Mouse (Mus musculus): ENCODE measurements at regions not wholly inside any gene's neighbourhood (a gene's known extent, or its start where the extent isn't known, plus 50 kb on each side); places are given as distances from the start of the nearest gene placed in this dataset.

- TF ChIP-seq NANOG (IDR thresholded peaks at IDR 0.05; ENCODE audit: borderline replicate concordance, low read length) (no peak), CTCF (conservative IDR thresholded peaks at IDR 0.05; ENCODE audit: low read length) (no peak), POU5F1 (IDR thresholded peaks at IDR 0.05; ENCODE audit: borderline replicate concordance, low read length) (no peak)
- no peaks in the 10 kb centered on the region for H3K27me3 ChIP-seq (ENCODE audit: insufficient read depth, low read length)
- no peaks in the 10 kb centered on the region for H3K36me3 ChIP-seq (ENCODE audit: insufficient read depth, low read length)
- no peaks in the 10 kb centered on the region for H3K9me3 ChIP-seq (ENCODE audit: low read length)
- no peak overlapping the region for H3K4me3 ChIP-seq (replicated peaks; ENCODE audit: low read length)
- H3K4me1 ChIP-seq (replicated peaks; ENCODE audit: low read depth, low read length), result no peaks in the 10 kb centered on the region
Observed at GRCm38 (mm10) chr7:71247922-71248321, 103.4 kb downstream of the Gm10295 start.

- Histone ChIP-seq H3K4me1 (replicated peaks; ENCODE audit: low read depth, low read length) (no peaks in the 10 kb centered on the region), H3K36me3 (ENCODE audit: insufficient read depth, low read length) (no peaks in the 10 kb centered on the region), H3K9me3 (ENCODE audit: low read length) (no peaks in the 10 kb centered on the region), H3K27me3 (ENCODE audit: insufficient read depth, low read length) (no peaks in the 10 kb centered on the region), H3K4me3 (replicated peaks; ENCODE audit: low read length) (no peak overlapping the region)
- no peak for TF ChIP-seq POU5F1 (IDR thresholded peaks at IDR 0.05; ENCODE audit: borderline replicate concordance, low read length)
- no peak for TF ChIP-seq CTCF (conservative IDR thresholded peaks at IDR 0.05; ENCODE audit: low read length)
- no peak for TF ChIP-seq NANOG (IDR thresholded peaks at IDR 0.05; ENCODE audit: borderline replicate concordance, low read length)
Observed at GRCm38 (mm10) chr7:71242379-71242911, 108.8 kb downstream of the Gm10295 start.

GRCm38 (mm10) chr7:71239207-71239606, 112.1 kb downstream of the Gm10295 start:
- no peak for TF ChIP-seq POU5F1 (IDR thresholded peaks at IDR 0.05; ENCODE audit: borderline replicate concordance, low read length)
- no peak for TF ChIP-seq CTCF (conservative IDR thresholded peaks at IDR 0.05; ENCODE audit: low read length)
- no peak for TF ChIP-seq NANOG (IDR thresholded peaks at IDR 0.05; ENCODE audit: borderline replicate concordance, low read length)
- Histone ChIP-seq H3K27me3 (ENCODE audit: insufficient read depth, low read length) (no peaks in the 10 kb centered on the region), H3K9me3 (ENCODE audit: low read length) (no peaks in the 10 kb centered on the region), H3K4me3 (replicated peaks; ENCODE audit: low read length) (no peak overlapping the region), H3K36me3 (ENCODE audit: insufficient read depth, low read length) (no peaks in the 10 kb centered on the region), H3K4me1 (replicated peaks; ENCODE audit: low read depth, low read length) (no peaks in the 10 kb centered on the region)

GRCm38 (mm10) chr7:71236334-71236733, 115.0 kb downstream of the Gm10295 start:
- no peak overlapping the region for H3K4me3 ChIP-seq (replicated peaks; ENCODE audit: low read length)
- TF ChIP-seq NANOG (IDR thresholded peaks at IDR 0.05; ENCODE audit: borderline replicate concordance, low read length), result no peak
- TF ChIP-seq CTCF (conservative IDR thresholded peaks at IDR 0.05; ENCODE audit: low read length), result no peak
- TF ChIP-seq POU5F1 (IDR thresholded peaks at IDR 0.05; ENCODE audit: borderline replicate concordance, low read length), result no peak
- H3K36me3 ChIP-seq (ENCODE audit: insufficient read depth, low read length), result no peaks in the 10 kb centered on the region
- no peaks in the 10 kb centered on the region for H3K9me3 ChIP-seq (ENCODE audit: low read length)
- no peaks in the 10 kb centered on the region for H3K27me3 ChIP-seq (ENCODE audit: insufficient read depth, low read length)
- H3K4me1 ChIP-seq (replicated peaks; ENCODE audit: low read depth, low read length), result no peaks in the 10 kb centered on the region

GRCm38 (mm10) chr7:71234176-71234769, 117.0 kb downstream of the Gm10295 start:
- H3K36me3 ChIP-seq (ENCODE audit: insufficient read depth, low read length), result no peaks in the 10 kb centered on the region

GRCm38 (mm10) chr7:71232821-71233815, 118.2 kb downstream of the Gm10295 start:
- H3K36me3 ChIP-seq (ENCODE audit: insufficient read depth, low read length), result no peaks in the 10 kb centered on the region
- H3K4me3 ChIP-seq (replicated peaks; ENCODE audit: low read length), result no peak overlapping the region
- H3K4me1 ChIP-seq (replicated peaks; ENCODE audit: low read depth, low read length), result no peaks in the 10 kb centered on the region
- no peaks in the 10 kb centered on the region for H3K9me3 ChIP-seq (ENCODE audit: low read length)
- no peaks in the 10 kb centered on the region for H3K27me3 ChIP-seq (ENCODE audit: insufficient read depth, low read length)
- TF ChIP-seq POU5F1 (IDR thresholded peaks at IDR 0.05; ENCODE audit: borderline replicate concordance, low read length) (no peak), CTCF (conservative IDR thresholded peaks at IDR 0.05; ENCODE audit: low read length) (no peak), NANOG (IDR thresholded peaks at IDR 0.05; ENCODE audit: borderline replicate concordance, low read length) (no peak)

More at GRCm38 (mm10) chr7:71234176-71234769, 117.0 kb downstream of the Gm10295 start:
- Histone ChIP-seq H3K4me3 (replicated peaks; ENCODE audit: low read length) (no peak overlapping the region), H3K9me3 (ENCODE audit: low read length) (no peaks in the 10 kb centered on the region), H3K4me1 (replicated peaks; ENCODE audit: low read depth, low read length) (no peaks in the 10 kb centered on the region), H3K27me3 (ENCODE audit: insufficient read depth, low read length) (no peaks in the 10 kb centered on the region)
- no peak for TF ChIP-seq POU5F1 (IDR thresholded peaks at IDR 0.05; ENCODE audit: borderline replicate concordance, low read length)
- no peak for TF ChIP-seq NANOG (IDR thresholded peaks at IDR 0.05; ENCODE audit: borderline replicate concordance, low read length)
- no peak for TF ChIP-seq CTCF (conservative IDR thresholded peaks at IDR 0.05; ENCODE audit: low read length)

GRCm38 (mm10) chr7:71230901-71231477, 120.3 kb downstream of the Gm10295 start:
- H3K27me3 ChIP-seq (ENCODE audit: insufficient read depth, low read length), result no peaks in the 10 kb centered on the region
- H3K4me3 ChIP-seq (replicated peaks; ENCODE audit: low read length), result no peak overlapping the region
- no peaks in the 10 kb centered on the region for H3K36me3 ChIP-seq (ENCODE audit: insufficient read depth, low read length)
- H3K4me1 ChIP-seq (replicated peaks; ENCODE audit: low read depth, low read length), result no peaks in the 10 kb centered on the region
- TF ChIP-seq NANOG (IDR thresholded peaks at IDR 0.05; ENCODE audit: borderline replicate concordance, low read length), result no peak
- no peak for TF ChIP-seq POU5F1 (IDR thresholded peaks at IDR 0.05; ENCODE audit: borderline replicate concordance, low read length)
- no peak for TF ChIP-seq CTCF (conservative IDR thresholded peaks at IDR 0.05; ENCODE audit: low read length)
- H3K9me3 ChIP-seq (ENCODE audit: low read length), result no peaks in the 10 kb centered on the region

- H3K4me3 ChIP-seq (replicated peaks; ENCODE audit: low read length), result no peak overlapping the region
- no peaks in the 10 kb centered on the region for H3K9me3 ChIP-seq (ENCODE audit: low read length)
- TF ChIP-seq POU5F1 (IDR thresholded peaks at IDR 0.05; ENCODE audit: borderline replicate concordance, low read length) (no peak), CTCF (conservative IDR thresholded peaks at IDR 0.05; ENCODE audit: low read length) (no peak), NANOG (IDR thresholded peaks at IDR 0.05; ENCODE audit: borderline replicate concordance, low read length) (no peak)
- H3K4me1 ChIP-seq (replicated peaks; ENCODE audit: low read depth, low read length), result no peaks in the 10 kb centered on the region
- no peaks in the 10 kb centered on the region for H3K27me3 ChIP-seq (ENCODE audit: insufficient read depth, low read length)
- no peaks in the 10 kb centered on the region for H3K36me3 ChIP-seq (ENCODE audit: insufficient read depth, low read length)
Observed at GRCm38 (mm10) chr7:71229183-71229582, 122.1 kb downstream of the Gm10295 start.

All from E14TG2a.4 (cell line).